Comparison of ENCODE assay signal across 12 mouse cellular contexts in the genomic region with DNA sequence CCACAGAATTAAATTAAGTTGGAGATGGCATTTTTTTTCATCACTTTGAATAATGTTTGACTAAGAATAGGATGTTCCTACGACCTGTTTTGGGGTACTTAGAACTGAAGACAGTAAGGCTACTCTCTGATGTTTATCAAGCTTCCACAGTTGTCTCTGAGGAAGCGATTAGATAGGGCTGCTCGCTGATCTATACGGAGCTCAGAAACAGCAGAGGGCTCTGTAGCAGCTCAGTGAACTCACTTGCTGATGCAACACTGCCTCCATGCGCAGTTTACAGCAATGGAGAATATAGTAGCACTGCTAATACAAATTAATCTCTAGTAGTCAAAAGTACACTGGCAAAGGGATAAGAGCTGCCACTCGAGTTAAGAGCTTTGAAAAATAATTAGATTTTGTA.
"Had no signal": no experiment of that assay in that cellular context is flagged by ENCODE, and none has a peak within 500 bp of the region (broad histone marks: within the 10 kb centered on the region; RNA-seq: fewer than 3 reads in every experiment).

No protein-coding gene starts in this region.

- ATAC-seq: liver, embryonic 12.5 days; midbrain, embryonic 13.5 days had no signal

- H3K27ac ChIP-seq: kidney, embryonic 15.5 days; limb, embryonic 15.5 days; liver, embryonic 12.5 days; midbrain, embryonic 13.5 days; neural tube, embryonic 13.5 days had no signal

- H3K4me3 ChIP-seq: kidney, embryonic 15.5 days; limb, embryonic 15.5 days; liver, embryonic 12.5 days; midbrain, embryonic 13.5 days; neural tube, embryonic 13.5 days had no signal

- H3K9ac ChIP-seq: kidney, embryonic 15.5 days; limb, embryonic 15.5 days; liver, embryonic 12.5 days; lung, embryonic 14.5 days; midbrain, embryonic 13.5 days; neural tube, embryonic 13.5 days had no signal

- H3K9me3 ChIP-seq: kidney, embryonic 15.5 days; limb, embryonic 15.5 days; liver, embryonic 12.5 days; midbrain, embryonic 13.5 days; neural tube, embryonic 13.5 days had no signal

- DNase-seq: kidney, postnatal 14 days; lung, embryonic 14.5 days; lung, postnatal 14 days; retina, postnatal 1 day; right cerebral cortex, postnatal 4 days; spleen, adult 18-20 months; thymus, postnatal 36 days had no signal

- H3K4me2 ChIP-seq: kidney, embryonic 15.5 days; limb, embryonic 15.5 days; liver, embryonic 12.5 days; lung, embryonic 14.5 days; midbrain, embryonic 13.5 days; neural tube, embryonic 13.5 days had no signal

- H3K4me1 ChIP-seq: kidney, embryonic 15.5 days; limb, embryonic 15.5 days; midbrain, embryonic 13.5 days; neural tube, embryonic 13.5 days had no signal

- H3K27me3 ChIP-seq: kidney, embryonic 15.5 days; limb, embryonic 15.5 days; liver, embryonic 12.5 days; midbrain, embryonic 13.5 days; neural tube, embryonic 13.5 days had no signal
